Mouse (Mus musculus) liver, adult 2 months (tissue): ENCODE results near the gene Cdcp2.

Experiments used
- CTCF ChIP-seq: fragments of 200-500 bp; IDR thresholded peaks from 2 replicates; pipeline ENCODE4 v1.5.1; 2011; ENCODE audit warnings: low read depth, low read length, control low read depth
- POLR2A ChIP-seq: fragments of 200-500 bp; IDR thresholded peaks from 2 replicates; pipeline ENCODE4 v1.6.1; 2011; ENCODE audit warnings: low read length, control low read depth; ENCODE audit not compliant: insufficient read depth; ENCODE audit errors: extremely low read depth

GRCm38 (mm10) chr4:107052962-107053553 is 43.6 kb upstream of the Cdcp2 start:
- TF ChIP-seq CTCF (no peak), POLR2A (no peak)
